In the genomic region with DNA sequence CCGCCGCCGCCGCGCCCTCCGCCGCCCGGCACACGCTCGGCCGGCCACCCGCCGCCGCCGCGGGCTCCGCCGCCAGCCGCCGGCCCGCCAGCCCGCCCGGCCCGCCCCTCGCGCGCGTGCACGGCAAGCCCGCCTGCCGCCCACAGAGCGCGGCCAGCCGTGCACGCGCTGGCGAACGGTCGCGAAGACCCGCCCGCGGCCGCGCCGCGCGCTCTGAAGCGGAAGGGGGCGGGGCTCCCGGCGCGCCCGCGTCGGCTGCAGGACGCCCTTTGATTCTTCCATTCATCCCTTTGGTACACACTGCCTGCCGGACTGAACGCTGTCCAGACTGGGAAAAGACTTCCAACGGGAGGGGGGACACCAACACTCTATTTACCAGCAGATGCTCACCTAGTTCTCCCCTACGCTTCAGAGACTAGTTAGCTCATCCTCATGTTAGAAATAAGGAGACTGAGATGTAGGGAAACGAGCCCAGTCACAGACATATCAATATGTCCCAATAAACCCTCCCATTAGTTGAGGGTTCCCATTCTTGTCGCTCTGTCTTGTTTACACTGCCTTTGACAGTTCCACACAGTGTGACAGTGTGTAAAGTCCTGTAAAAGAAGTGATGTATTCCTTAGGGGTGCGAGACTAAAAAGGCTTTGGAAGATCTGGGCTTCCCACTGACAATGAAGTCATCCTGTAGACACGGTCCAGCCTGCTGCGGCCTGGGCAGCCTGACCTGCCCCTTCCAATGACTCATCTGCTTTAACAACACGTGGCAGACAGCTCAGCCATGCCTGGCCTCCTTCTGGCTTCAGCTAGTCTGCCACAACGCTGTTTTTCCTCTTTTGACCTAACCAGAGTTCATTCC, we compare ENCODE assay signal across 8 mouse cellular contexts. TPM values are rescaled to one million over a fixed set of nuclear protein-coding genes. Genes with fewer than 3 reads are reported as not detected.
DNase-seq lines count a peak whose midpoint lies in the region; ATAC-seq and TF ChIP-seq lines count a peak whose summit lies in the region.

A gene (minus strand): TSS at position 58 of the 856 bp plus-strand sequence.

- H3K4me3 ChIP-seq in CH12.LX (replicated peaks in 1 of 3; ENCODE audit: low read depth in 2 of 3, low read length in 2 of 3, poor library complexity in 1 of 3): peak within 1 kb of the TSS; percentile 58 to 98 (median 85)
- peak within 1 kb of the TSS; percentile 99 for H3K4me3 ChIP-seq in forebrain, embryonic 12.5 days (replicated peaks)
- peak within 1 kb of the TSS; percentile 86 for H3K4me3 ChIP-seq in heart, postnatal 0 days (ENCODE audit: low read depth, low read length)
- H3K4me3 ChIP-seq in liver, embryonic 16.5 days (ENCODE audit: low read depth, low read length): peak within 1 kb of the TSS; percentile 98
- peak within 1 kb of the TSS; percentile 91 for H3K4me3 ChIP-seq in neural tube, embryonic 13.5 days
- H3K4me3 ChIP-seq in testis, adult 2 months (ENCODE audit: control insufficient read depth, low read depth, low read length): peak within 1 kb of the TSS; percentile 96

- dilution Hi-C loops in CH12.LX (cut with MboI; ENCODE audit: extremely low pct_ligation_motif_present, extremely low pct_unique_long_range_greater_than_20kb, low sequenced_read_pairs): no loop called here

- no peaks in the 10 kb centered on the region for H3K36me3 ChIP-seq in CH12.LX (replicated peaks in 1 of 2; ENCODE audit: control insufficient read depth in 1 of 2, insufficient read depth in 1 of 2, low read length in 1 of 2)
- H3K36me3 ChIP-seq in forebrain, embryonic 12.5 days (replicated peaks): no peaks in the 10 kb centered on the region
- no peaks in the 10 kb centered on the region for H3K36me3 ChIP-seq in heart, postnatal 0 days (replicated peaks; ENCODE audit: control insufficient read depth, insufficient read depth, low read length)
- no peaks in the 10 kb centered on the region for H3K36me3 ChIP-seq in liver, embryonic 16.5 days (ENCODE audit: control insufficient read depth, insufficient read depth)
- H3K36me3 ChIP-seq in neural tube, embryonic 13.5 days: no peaks in the 10 kb centered on the region
- H3K36me3 ChIP-seq in testis, adult 2 months (ENCODE audit: control insufficient read depth, insufficient read depth, low read length): no peaks in the 10 kb centered on the region

- in situ Hi-C loops in CH12.LX (cut with MboI; ENCODE audit: low pct_ligation_motif_present, low pct_unique_long_range_greater_than_20kb, low sequenced_read_pairs): no loop called here

- H3K27me3 ChIP-seq in CH12.LX (replicated peaks): peaks cover 2% of the 10 kb centered on the region
- no peaks in the 10 kb centered on the region for H3K27me3 ChIP-seq in forebrain, embryonic 12.5 days
- H3K27me3 ChIP-seq in heart, postnatal 0 days (ENCODE audit: control insufficient read depth, insufficient read depth, low read length): no peaks in the 10 kb centered on the region
- no peaks in the 10 kb centered on the region for H3K27me3 ChIP-seq in liver, embryonic 16.5 days (ENCODE audit: control insufficient read depth, insufficient read depth, low read depth, low read length)
- no peaks in the 10 kb centered on the region for H3K27me3 ChIP-seq in neural tube, embryonic 13.5 days
- H3K27me3 ChIP-seq in testis, adult 2 months (ENCODE audit: control insufficient read depth, insufficient read depth, low read length): no peaks in the 10 kb centered on the region

- WGBS in forebrain, embryonic 12.5 days: 2% methylated on average over 59 of the region's 68 CpGs
- WGBS in heart, postnatal 0 days: 3% methylated on average over 32 of the region's 68 CpGs
- WGBS in liver, embryonic 16.5 days (ENCODE audit: insufficient replicate concordance): 3% methylated on average over 48 of the region's 68 CpGs
- 1% methylated on average over 41 of the region's 68 CpGs for WGBS in neural tube, embryonic 13.5 days

- no peak within 1 kb of the TSS for H3K27ac ChIP-seq in CH12.LX (ENCODE audit: insufficient read depth, low read depth)
- H3K27ac ChIP-seq in forebrain, embryonic 12.5 days: peak within 1 kb of the TSS; percentile 96
- peak within 1 kb of the TSS; percentile 84 for H3K27ac ChIP-seq in heart, postnatal 0 days (ENCODE audit: low read depth)
- peak within 1 kb of the TSS; percentile 81 for H3K27ac ChIP-seq in liver, embryonic 16.5 days (ENCODE audit: low read length)
- H3K27ac ChIP-seq in neural tube, embryonic 13.5 days (replicated peaks): peak within 1 kb of the TSS; percentile 96
- peak within 1 kb of the TSS; percentile 92 for H3K27ac ChIP-seq in testis, adult 2 months (ENCODE audit: control insufficient read depth, insufficient read depth, low read depth, low read length)

- no peaks in the 10 kb centered on the region for H3K9me3 ChIP-seq in CH12.LX (replicated peaks; ENCODE audit: low read length)
- H3K9me3 ChIP-seq in forebrain, embryonic 12.5 days: no peaks in the 10 kb centered on the region; the same call in 1 of the 2 replicates
- H3K9me3 ChIP-seq in heart, postnatal 0 days (replicated peaks; ENCODE audit: control insufficient read depth, low read length): peaks cover 8% of the 10 kb centered on the region; the same call in 1 of the 2 replicates
- H3K9me3 ChIP-seq in liver, embryonic 16.5 days (replicated peaks; ENCODE audit: control insufficient read depth, low read length): no peaks in the 10 kb centered on the region
- no peaks in the 10 kb centered on the region for H3K9me3 ChIP-seq in neural tube, embryonic 13.5 days

- TF ChIP-seq CTCF in CH12.LX (conservative IDR thresholded peaks at IDR 0.05 in 1 of 2, IDR thresholded peaks at IDR 0.05 in 1 of 2; ENCODE audit: low read depth in 2 of 2, low read length in 2 of 2): no peak
- no peak for TF ChIP-seq CTCF in heart, postnatal 0 days (IDR thresholded peaks at IDR 0.05; ENCODE audit: low read depth)
- TF ChIP-seq CTCF in testis, adult 2 months (IDR thresholded peaks at IDR 0.05; ENCODE audit: control insufficient read depth, insufficient read depth, insufficient replicate concordance, low read depth, low read length): no peak

- H3K9ac ChIP-seq in CH12.LX (ENCODE audit: insufficient read depth, low read depth): peak within 1 kb of the TSS; percentile 96
- H3K9ac ChIP-seq in forebrain, embryonic 12.5 days: peak within 1 kb of the TSS; percentile 94
- peak within 1 kb of the TSS; percentile 89 for H3K9ac ChIP-seq in heart, postnatal 0 days (replicated peaks; ENCODE audit: low read depth, low read length)
- H3K9ac ChIP-seq in liver, embryonic 16.5 days (ENCODE audit: low read depth, low read length): peak within 1 kb of the TSS; percentile 94
- peak within 1 kb of the TSS; percentile 96 for H3K9ac ChIP-seq in neural tube, embryonic 13.5 days

- peaks cover 7 to 15% of the 10 kb centered on the region in 2 experiments; a peak in 3 of 4 replicates for H3K4me1 ChIP-seq in CH12.LX (ENCODE audit: control insufficient read depth in 1 of 2, insufficient read depth in 2 of 2)
- H3K4me1 ChIP-seq in forebrain, embryonic 12.5 days: peaks cover 23% of the 10 kb centered on the region
- 0 out of 2 replicates have a peak, but pooled peaks cover 7% of the 10 kb centered on the region for H3K4me1 ChIP-seq in heart, postnatal 0 days (ENCODE audit: control insufficient read depth, insufficient read depth)
- H3K4me1 ChIP-seq in liver, embryonic 16.5 days (ENCODE audit: control insufficient read depth, low read depth, low read length): peaks cover 24% of the 10 kb centered on the region
- H3K4me1 ChIP-seq in neural tube, embryonic 13.5 days (replicated peaks): peaks cover 28% of the 10 kb centered on the region
- peaks cover 8% of the 10 kb centered on the region for H3K4me1 ChIP-seq in testis, adult 2 months (ENCODE audit: control insufficient read depth, insufficient read depth, low read length)

- DNase-seq in CH12.LX (ENCODE audit: extremely low read depth): peak; percentile 66
- peak; percentile 74 for DNase-seq in c-Kit-positive CD71-positive TER-119-negative erythroid progenitor cells, embryonic 14.5 days (ENCODE audit: low read depth)
- peak; percentile 92 for DNase-seq in heart, postnatal 0 days (ENCODE audit: low spot score)
- peak; percentile 87 to 93 for DNase-seq in kidney, postnatal 4 days

- peak within 1 kb of the TSS; percentile 87 for H3K4me2 ChIP-seq in CH12.LX (ENCODE audit: insufficient read depth, low read depth, poor library complexity, severe bottlenecking)
- H3K4me2 ChIP-seq in forebrain, embryonic 12.5 days: peak within 1 kb of the TSS; percentile 70
- peak within 1 kb of the TSS; percentile 78 for H3K4me2 ChIP-seq in heart, postnatal 0 days (ENCODE audit: low read depth, low read length)
- peak within 1 kb of the TSS; percentile 72 for H3K4me2 ChIP-seq in liver, embryonic 16.5 days (ENCODE audit: low read depth, low read length)
- H3K4me2 ChIP-seq in neural tube, embryonic 13.5 days: peak within 1 kb of the TSS; percentile 62

- peak; percentile 85 for ATAC-seq in forebrain, embryonic 12.5 days (ENCODE audit: low FRiP score)
- ATAC-seq in heart, postnatal 0 days (ENCODE audit: insufficient read depth, low read depth): peak; percentile 91
- ATAC-seq in liver, embryonic 16.5 days (ENCODE audit: low read depth): peak; percentile 95
- peak; percentile 92 for ATAC-seq in neural tube, embryonic 13.5 days (ENCODE audit: low read depth)

- peaks cover 15% of the 10 kb centered on the region for H3K79me2 ChIP-seq in CH12.LX (replicated peaks; ENCODE audit: control insufficient read depth, extremely low read depth, insufficient read depth, poor library complexity, severe bottlenecking)

- no peak for TF ChIP-seq EP300 in CH12.LX (IDR thresholded peaks at IDR 0.05; ENCODE audit: low read length)
- no peak for TF ChIP-seq EP300 in heart, postnatal 0 days (IDR thresholded peaks at IDR 0.05; ENCODE audit: low read depth)

- TF ChIP-seq POLR2A in CH12.LX (IDR thresholded peaks at IDR 0.05; ENCODE audit: low read depth, low read length): peak; percentile 80
- TF ChIP-seq POLR2A in testis, adult 2 months (IDR thresholded peaks at IDR 0.05; ENCODE audit: control insufficient read depth, low read depth, low read length): peak; percentile 42

- no peak for TF ChIP-seq RAD21 in CH12.LX (IDR thresholded peaks at IDR 0.05; ENCODE audit: low read depth, low read length)

TF ChIP-seq in CH12.LX, 34 proteins besides CTCF, POLR2A, EP300 and RAD21 (continues in another document):
- peak; percentile 20; the same call in 1 of the 2 replicates for TF ChIP-seq USF1 (IDR thresholded peaks at IDR 0.05; ENCODE audit: low read depth, low read length)
- TF ChIP-seq ZMIZ1 (IDR thresholded peaks at IDR 0.05; ENCODE audit: low read depth, low read length): no peak
- TF ChIP-seq ZKSCAN1 (IDR thresholded peaks at IDR 0.05; ENCODE audit: borderline replicate concordance, low read depth, low read length): no peak

RNA-seq across cellular contexts. Expression of the gene that starts here (rescaled TPM):
- 10.0 and 11.1 TPM in 2 replicates for total RNA-seq in CH12.LX (2012; rRNA removed)
- total RNA-seq in CH12.LX (2014; rRNA removed): 2.5 and 4.2 TPM in 2 replicates
- polyA plus RNA-seq in CH12.LX (2012; ENCODE audit: insufficient read length, low read depth): 16.3 and 21.4 TPM in 2 replicates
- 33.6 and 33.8 TPM in 2 replicates for polyA plus RNA-seq in forebrain, embryonic 12.5 days (2016; fragmentation: Nextera tagmentation; extraction: Ambion mirVana)
- 49.8 and 52.5 TPM in 2 replicates for total RNA-seq in heart, postnatal 0 days (2014; rRNA removed; ENCODE audit: low replicate concordance)
- 14.3 and 14.9 TPM in 2 replicates for polyA plus RNA-seq in heart, postnatal 0 days (2015; fragmentation: Nextera tagmentation; extraction: Ambion mirVana)
- polyA plus RNA-seq in liver, embryonic 16.5 days (2015; fragmentation: Nextera tagmentation; extraction: Ambion mirVana): 3.4 and 3.8 TPM in 2 replicates
- polyA plus RNA-seq in neural tube, embryonic 13.5 days (2015; fragmentation: Nextera tagmentation; extraction: Ambion mirVana): 26.5 and 32.4 TPM in 2 replicates
- 102 and 107 TPM in 2 replicates for polyA plus RNA-seq in testis, adult 2 months (2012; rRNA removed)
